Mouse (Mus musculus) frontal cortex, postnatal 36 days (tissue): ENCODE results near the gene Asgr1.
"Not testable (repeated sequence)": the region's sequence is repeated elsewhere in the genome, so short reads cannot be mapped to it uniquely, and the experiment has no call there.

Experiments
- DNase-seq, 2 experiments: peaks; one replicate each; pipeline ENCODE4 v3.0.0; 2022; ENCODE audit warnings: low spot score in 2 of 2

Asgr1 gene

DNA sequence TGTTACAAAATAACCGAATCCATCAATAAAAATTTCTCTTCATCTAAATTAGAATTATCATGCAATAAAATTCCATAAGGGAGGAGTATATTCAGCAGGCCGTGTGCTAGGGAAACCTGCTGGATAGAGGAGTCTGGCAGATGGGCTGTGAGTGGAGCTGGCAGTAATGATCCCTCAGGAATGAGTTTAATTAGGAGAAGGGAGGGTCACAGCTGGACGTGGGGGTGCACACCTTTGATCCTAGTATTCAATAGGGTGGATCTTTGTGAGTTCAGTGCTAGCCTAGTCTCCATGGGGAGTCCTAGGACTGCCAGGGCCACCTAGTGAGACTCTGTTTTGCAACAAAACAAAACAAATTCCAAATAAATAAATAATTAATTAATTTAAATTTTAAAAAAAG lies 14.4 kb downstream of the Asgr1 start:
- no peak for DNase-seq

DNA sequence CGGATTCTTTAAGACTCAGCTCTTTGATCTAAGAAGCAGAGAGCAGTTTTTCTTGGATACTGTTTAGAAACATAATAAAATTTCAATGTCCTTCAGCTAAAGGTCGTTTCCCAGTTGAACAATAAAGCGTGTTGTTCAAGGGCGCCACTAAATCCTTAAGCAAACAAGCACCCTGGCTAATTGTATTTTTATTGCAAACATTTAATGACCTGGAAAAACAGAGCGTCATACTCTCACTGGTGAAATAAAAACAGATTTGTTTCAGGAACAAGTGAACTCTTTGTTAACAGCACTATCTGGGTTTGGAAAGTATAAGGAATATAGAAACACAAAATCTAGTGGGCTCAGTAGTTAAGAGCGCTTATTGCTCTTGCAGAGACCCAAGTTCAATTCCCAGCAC lies 16.2 kb downstream of the Asgr1 start:
- no peak for DNase-seq

DNA sequence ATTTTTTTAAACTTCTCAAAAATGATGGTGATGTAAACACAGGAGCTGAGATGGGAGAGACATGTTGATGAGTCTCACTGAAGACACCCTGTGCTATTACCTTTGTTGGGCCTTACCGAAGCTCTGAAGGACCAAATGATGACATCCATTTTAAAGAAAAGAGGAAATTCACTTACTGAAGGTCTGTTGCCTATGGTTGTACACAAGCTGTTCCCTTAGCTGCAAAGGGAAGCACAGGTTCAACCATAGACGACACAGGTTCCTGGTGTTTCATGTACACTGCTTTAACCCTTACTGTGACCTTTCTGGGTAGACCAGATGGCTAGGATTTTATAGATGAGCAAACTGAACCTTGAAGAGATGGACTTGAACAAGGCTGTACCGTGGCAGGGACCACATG lies 16.7 kb downstream of the Asgr1 start:
- DNase-seq, result not testable (repeated sequence)

GRCm38 (mm10) chr11:70074379-70075071 lies 20.6 kb downstream of the Asgr1 start:
- peak; percentile 72 to 76 for DNase-seq

DNA sequence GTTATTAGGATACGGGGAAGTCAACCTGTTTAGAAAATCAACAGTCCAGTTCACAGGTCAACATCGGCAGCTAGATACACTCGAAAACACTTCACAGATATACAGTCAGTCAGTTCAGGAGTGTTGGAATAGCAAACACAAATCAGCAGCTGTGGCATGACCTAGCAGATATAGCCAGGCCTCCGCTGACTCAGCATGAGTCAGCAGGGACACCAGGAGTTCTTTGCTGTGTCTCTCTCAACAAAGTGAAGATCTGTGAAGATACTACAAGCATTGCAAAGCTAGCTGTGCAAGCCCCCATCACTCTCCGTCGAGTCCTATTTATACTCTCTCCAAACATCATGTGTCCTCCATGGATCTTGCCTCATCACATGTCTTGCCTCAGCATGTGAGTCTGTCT lies 21.7 kb downstream of the Asgr1 start:
- no peak for DNase-seq

GRCm38 (mm10) chr11:70077441-70077840 lies 23.6 kb downstream of the Asgr1 start:
- no peak for DNase-seq

DNA sequence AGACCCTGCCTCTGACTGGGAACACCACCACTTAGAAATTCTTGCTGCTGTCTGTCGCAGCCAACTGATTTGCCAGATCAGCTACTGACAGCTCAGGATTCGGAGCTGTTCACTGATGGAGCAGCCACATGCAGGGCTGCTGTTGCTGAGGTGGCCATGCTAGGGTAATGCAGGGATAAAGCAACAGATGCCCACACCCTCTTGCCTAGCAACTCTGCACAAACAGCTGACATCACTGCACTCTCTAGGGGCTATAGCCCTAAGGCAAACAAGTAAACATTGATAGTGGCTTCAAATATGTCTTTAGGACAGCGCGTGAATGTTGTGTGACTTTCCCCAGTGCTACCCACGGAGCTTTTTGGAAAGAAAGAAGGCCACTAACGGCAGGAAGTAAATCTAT lies 25.3 kb downstream of the Asgr1 start:
- DNase-seq, result no peak

DNA sequence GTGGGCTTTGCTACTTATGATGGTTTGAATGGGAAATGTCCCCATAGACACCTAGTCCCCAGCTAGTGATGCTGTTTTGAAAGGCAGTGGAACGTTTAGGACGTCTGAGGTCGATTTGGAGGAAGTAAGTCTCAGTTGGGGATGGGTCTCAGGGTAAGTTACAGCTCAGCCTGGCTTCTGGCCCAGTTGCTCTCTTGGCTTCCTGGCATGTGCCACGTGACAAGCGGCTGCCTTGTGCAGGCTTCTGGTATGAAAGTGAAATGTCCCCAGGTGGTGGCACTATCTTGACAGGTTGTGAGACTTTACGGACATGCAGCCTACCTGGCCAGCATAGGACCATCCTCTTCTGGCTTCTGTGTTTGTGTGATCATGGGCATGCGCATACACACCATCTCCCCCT lies 26.0 kb downstream of the Asgr1 start:
- no peak for DNase-seq

GRCm38 (mm10) chr11:70080803-70081590 lies 27.1 kb downstream of the Asgr1 start:
- no peak for DNase-seq

- no peak for DNase-seq
These were observed 30.7 kb downstream of the Asgr1 start for GRCm38 (mm10) chr11:70084563-70084962.

GRCm38 (mm10) chr11:70091986-70092783 lies 38.3 kb downstream of the Asgr1 start, which contains the start of gene Asgr2:
Gene Asgr2, plus strand, starts transcription at chr11:70092644.
- no peak for DNase-seq

DNA sequence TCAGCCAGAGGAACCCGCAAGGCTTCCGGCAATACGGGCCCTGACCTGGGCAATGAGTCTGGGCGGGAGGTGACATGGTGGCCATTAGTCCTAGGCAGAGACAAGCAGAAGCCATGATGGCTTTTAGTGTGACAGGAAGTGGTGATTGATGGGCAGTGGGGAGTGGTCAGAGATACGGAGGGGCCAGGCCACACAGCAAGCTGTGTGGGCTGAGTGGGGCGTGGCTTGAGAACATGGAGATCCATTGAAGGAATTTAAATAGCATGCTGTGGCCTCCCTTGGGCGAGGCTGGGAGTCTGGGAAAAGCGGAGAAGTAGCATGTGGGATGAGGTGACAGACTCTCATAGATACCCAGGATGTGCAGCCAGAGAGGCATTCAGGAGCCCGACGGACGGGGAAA lies 43.5 kb downstream of the Asgr1 start:
- DNase-seq, result no peak

DNA sequence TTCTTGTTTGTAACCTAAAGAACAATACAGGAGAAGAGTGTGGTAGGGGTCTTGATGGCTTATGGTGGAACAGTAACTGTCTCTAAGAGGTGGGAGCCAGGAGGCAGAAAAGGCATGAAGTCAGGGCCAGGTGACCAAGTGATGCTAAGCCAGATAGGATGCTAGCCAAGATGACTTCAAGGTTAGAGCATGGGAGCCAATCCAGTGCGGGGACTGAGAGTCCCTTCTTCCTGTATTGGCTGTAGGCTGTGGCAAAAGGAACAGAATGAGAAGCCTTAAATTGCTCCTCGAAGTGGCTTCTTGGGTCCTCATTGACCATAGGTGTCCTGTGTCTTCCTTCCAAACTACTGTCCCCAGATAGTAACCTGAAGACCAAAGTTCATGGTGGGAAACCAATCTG lies 45.2 kb downstream of the Asgr1 start:
- no peak for DNase-seq

DNA sequence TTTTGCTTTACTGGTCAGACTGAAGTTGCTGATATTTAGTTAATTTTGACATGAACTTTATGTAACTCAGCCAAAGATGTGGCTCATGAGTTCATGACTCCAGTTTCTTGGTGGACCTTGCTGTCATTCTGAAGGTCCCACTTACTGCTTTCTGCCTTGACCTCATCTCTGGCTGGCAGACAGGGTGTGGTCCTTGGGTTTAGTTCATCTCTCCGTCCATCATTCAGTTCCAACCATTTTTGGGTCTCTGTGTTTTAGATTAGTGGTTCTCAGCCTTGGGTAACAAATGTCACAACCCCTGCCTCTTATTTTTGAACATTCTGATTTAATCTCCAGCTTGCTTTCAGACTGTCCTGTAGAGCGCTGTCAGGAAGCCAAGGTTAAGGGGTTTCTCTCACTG lies 45.9 kb downstream of the Asgr1 start:
- no peak for DNase-seq

DNA sequence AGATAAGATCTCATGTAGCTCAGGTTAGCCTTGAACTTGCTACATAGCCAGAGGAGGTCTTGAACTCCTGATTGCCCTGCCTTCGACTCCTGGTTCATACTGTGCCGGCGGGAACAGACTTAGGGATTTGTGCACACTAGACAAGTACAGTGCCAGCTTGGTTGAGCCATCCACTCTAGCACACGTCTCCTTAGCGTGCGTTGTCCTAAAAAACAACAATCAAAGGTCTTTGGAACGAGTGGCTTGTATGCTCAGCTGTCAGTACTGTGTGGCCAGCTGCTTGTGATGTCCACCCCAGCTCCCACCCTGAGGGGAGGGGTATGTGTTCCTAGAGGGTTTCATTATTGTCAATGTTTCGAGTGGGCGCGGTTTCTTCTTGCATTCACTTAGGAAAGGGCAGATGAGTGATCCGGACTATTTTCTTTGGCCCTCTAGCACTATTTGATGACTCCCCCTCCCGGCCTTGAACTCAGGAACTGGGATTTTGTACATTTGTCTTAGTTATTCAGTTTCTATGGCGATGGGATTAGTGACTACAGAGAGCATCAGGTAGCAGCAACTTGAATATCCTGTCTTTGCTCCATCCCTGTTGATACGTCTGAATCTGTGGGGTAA lies 49.9 kb downstream of the Asgr1 start:
- no peak for DNase-seq

DNA sequence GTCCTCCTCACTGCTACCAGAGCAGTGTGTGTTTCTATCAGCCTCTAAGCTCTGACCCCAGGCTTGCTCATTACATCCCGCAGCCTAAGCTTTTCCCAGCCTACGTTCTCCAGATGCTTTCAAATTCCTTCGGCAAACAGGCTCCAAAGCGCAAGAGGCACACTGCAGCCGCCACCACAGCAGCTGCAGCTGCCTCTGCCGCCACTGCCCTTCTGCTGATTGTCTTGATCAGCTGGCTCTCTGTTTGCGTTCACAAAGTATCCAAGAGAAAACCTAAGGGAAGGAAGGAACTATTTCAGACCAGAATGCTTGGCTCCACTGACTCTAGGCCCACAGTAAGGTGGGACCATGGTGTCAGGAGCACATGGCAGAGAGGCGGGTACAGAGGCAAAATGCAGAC lies 53.2 kb downstream of the Asgr1 start:
- no peak for DNase-seq
